Mouse (Mus musculus) heart, embryonic 14.5 days (tissue): ENCODE data around the gene Ctnnd2. TPM values are rescaled to one million over a fixed set of nuclear protein-coding genes. Genes with fewer than 3 reads are reported as not detected.

ENCODE experiments used
- ATAC-seq: fragments of 200-750 bp; cut with Nextera tagmentation; 2 replicates; pipeline ENCODE4 v1.8.0; 2017; ENCODE audit warnings: low read depth, moderate TSS enrichment; ENCODE audit not compliant: insufficient number of reproducible peaks, insufficient read depth, low FRiP score
- H3K27ac ChIP-seq, 2 experiments: fragments of 200-500 bp in 1 of 2; fragments of 300-500 bp in 1 of 2; sonication (generic) in 1 of 2; replicated peaks in 1 of 2; 2 replicates each; pipeline ENCODE4 v1.5.1; 2012 to 2014; ENCODE audit warnings: low read depth in 2 of 2, low read length in 2 of 2, control low read depth in 1 of 2, mild to moderate bottlenecking in 1 of 2, mixed read lengths in 1 of 2; ENCODE audit not compliant: control insufficient read depth in 1 of 2, insufficient read depth in 1 of 2
- H3K27me3 ChIP-seq: fragments of 300-500 bp; sonication (generic); 2 replicates; pipeline ENCODE4 v1.6.1; 2014; ENCODE audit warnings: mild to moderate bottlenecking, low read length, control low read depth; ENCODE audit not compliant: control insufficient read depth, insufficient read depth
- H3K36me3 ChIP-seq: fragments of 300-500 bp; sonication (generic); 2 replicates; pipeline ENCODE4 v1.6.1; 2014; ENCODE audit warnings: mild to moderate bottlenecking, control low read depth, low read length, mixed read lengths; ENCODE audit not compliant: control insufficient read depth, insufficient read depth
- H3K4me1 ChIP-seq, 2 experiments: fragments of 200-500 bp in 1 of 2; fragments of 300-500 bp in 1 of 2; sonication (generic) in 1 of 2; 2 replicates each; pipeline ENCODE4 v1.6.1; 2012 to 2014; ENCODE audit warnings: low read length in 2 of 2, control low read depth in 1 of 2, mixed read lengths in 1 of 2; ENCODE audit not compliant: control insufficient read depth in 2 of 2, insufficient read depth in 2 of 2
- H3K4me2 ChIP-seq: fragments of 300-500 bp; sonication (generic); 2 replicates; pipeline ENCODE4 v1.6.1; 2014; ENCODE audit warnings: mild to moderate bottlenecking, low read length
- H3K4me3 ChIP-seq, 2 experiments: fragments of 200-500 bp in 1 of 2; fragments of 300-500 bp in 1 of 2; sonication (generic) in 1 of 2; 2 replicates each; pipeline ENCODE4 v1.5.1; 2012 to 2014; ENCODE audit warnings: low read length in 2 of 2, mild to moderate bottlenecking in 2 of 2, control low read depth in 1 of 2, low read depth in 1 of 2, moderate library complexity in 1 of 2; ENCODE audit not compliant: control insufficient read depth in 1 of 2, insufficient read depth in 1 of 2
- H3K9ac ChIP-seq: fragments of 300-500 bp; sonication (generic); 2 replicates; pipeline ENCODE4 v1.6.1; 2014; ENCODE audit warnings: mild to moderate bottlenecking, low read length
- H3K9me3 ChIP-seq: fragments of 300-500 bp; sonication (generic); 2 replicates; pipeline ENCODE4 v1.6.1; 2016; ENCODE audit warnings: low read length, control low read depth; ENCODE audit not compliant: control insufficient read depth
- WGBS: fragments of 180-500 bp; shearing (Covaris S2); extraction: QIAGEN DNeasy Blood & Tissue Kit; methylation state at CpG from one replicate; pipeline ENCODE4 v1.1.7; 2014; 5-methylcytosine and 5-hydroxymethylcytosine counted together
- polyA plus RNA-seq: library from polyadenylated mRNA; unstranded; fragments of >200 nt; fragmentation: Nextera tagmentation; extraction: Ambion mirVana; gene quantifications from 2 replicates; pipeline ENCODE4 v1.2.1, GENCODE M21; 2014

Gene Ctnnd2
- polyA plus RNA-seq, 1 experiment from 2014 or later, result 0.61 TPM

DNA sequence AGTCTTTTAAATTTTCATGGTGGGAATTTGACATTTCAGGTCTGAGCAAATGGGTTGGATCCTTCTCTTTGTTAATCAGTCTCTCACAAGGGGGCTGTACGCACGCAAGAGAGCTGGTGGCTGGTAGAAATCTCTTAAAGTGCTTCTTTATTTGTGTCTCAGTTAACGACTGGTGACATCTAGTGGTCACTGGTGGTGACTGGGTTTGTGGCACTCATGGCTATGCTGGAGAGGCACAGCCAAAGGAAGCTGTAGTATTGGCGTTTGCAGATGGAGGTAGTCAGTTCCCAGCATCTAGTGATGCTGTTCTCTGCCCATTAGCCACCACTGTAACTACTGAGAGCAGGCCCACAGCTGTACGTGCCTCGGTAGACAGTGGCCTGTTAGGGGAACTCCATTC lies 568.3 kb downstream of the Ctnnd2 start:
- H3K9me3 ChIP-seq, result no peaks in the 10 kb centered on the region
- no peak overlapping the region for H3K4me3 ChIP-seq
- no peaks in the 10 kb centered on the region for H3K36me3 ChIP-seq
- H3K4me1 ChIP-seq, result no peaks in the 10 kb centered on the region
- no peak for ATAC-seq
- H3K27ac ChIP-seq, result no peak overlapping the region
- no peak overlapping the region for H3K9ac ChIP-seq
- no peak overlapping the region for H3K4me2 ChIP-seq
- 16% methylated on average over 6 of the region's 6 CpGs for WGBS
- H3K27me3 ChIP-seq, result no peaks in the 10 kb centered on the region

- Histone ChIP-seq H3K4me1 (no peaks in the 10 kb centered on the region), H3K27ac (no peak overlapping the region), H3K27me3 (no peaks in the 10 kb centered on the region), H3K4me2 (no peak overlapping the region), H3K4me3 (no peak overlapping the region), H3K9ac (no peak overlapping the region), H3K9me3 (no peaks in the 10 kb centered on the region), H3K36me3 (no peaks in the 10 kb centered on the region)
- WGBS, result 69% methylated on average over 2 of the region's 2 CpGs
- no peak for ATAC-seq
These were observed 585.6 kb downstream of the Ctnnd2 start for GRCm38 (mm10) chr15:30757991-30758390.

- Histone ChIP-seq H3K4me1 (no peaks in the 10 kb centered on the region), H3K9me3 (no peaks in the 10 kb centered on the region), H3K27me3 (no peaks in the 10 kb centered on the region), H3K27ac (no peak overlapping the region), H3K9ac (no peak overlapping the region), H3K36me3 (no peaks in the 10 kb centered on the region), H3K4me3 (no peak overlapping the region), H3K4me2 (no peak overlapping the region)
- 78% methylated on average over 5 of the region's 5 CpGs for WGBS
- no peak for ATAC-seq
These were observed 589.8 kb downstream of the Ctnnd2 start for GRCm38 (mm10) chr15:30762211-30762610.

GRCm38 (mm10) chr15:30762695-30763285 lies 590.4 kb downstream of the Ctnnd2 start:
- WGBS, result 72% methylated on average over 1 of the region's 1 CpGs
- Histone ChIP-seq H3K9ac (no peak overlapping the region), H3K27me3 (no peaks in the 10 kb centered on the region), H3K4me3 (no peak overlapping the region), H3K36me3 (no peaks in the 10 kb centered on the region), H3K4me1 (no peaks in the 10 kb centered on the region), H3K9me3 (no peaks in the 10 kb centered on the region), H3K27ac (no peak overlapping the region), H3K4me2 (no peak overlapping the region)
- ATAC-seq, result no peak

- Histone ChIP-seq H3K4me2 (no peak overlapping the region), H3K27me3 (no peaks in the 10 kb centered on the region), H3K27ac (no peak overlapping the region), H3K9ac (no peak overlapping the region), H3K9me3 (no peaks in the 10 kb centered on the region), H3K36me3 (no peaks in the 10 kb centered on the region), H3K4me1 (no peaks in the 10 kb centered on the region), H3K4me3 (no peak overlapping the region)
- ATAC-seq, result no peak
- 80% methylated on average over 7 of the region's 7 CpGs for WGBS
These were observed 604.5 kb downstream of the Ctnnd2 start for GRCm38 (mm10) chr15:30776931-30777330.

GRCm38 (mm10) chr15:30777801-30778200 lies 605.4 kb downstream of the Ctnnd2 start:
- H3K27ac ChIP-seq, result no peak overlapping the region
- ATAC-seq, result no peak
- no peaks in the 10 kb centered on the region for H3K9me3 ChIP-seq
- no peaks in the 10 kb centered on the region for H3K27me3 ChIP-seq
- no peak overlapping the region for H3K4me2 ChIP-seq
- no peaks in the 10 kb centered on the region for H3K36me3 ChIP-seq
- H3K4me1 ChIP-seq, result no peaks in the 10 kb centered on the region
- no peak overlapping the region for H3K9ac ChIP-seq
- WGBS, result 88% methylated on average over 5 of the region's 5 CpGs
- H3K4me3 ChIP-seq, result no peak overlapping the region

DNA sequence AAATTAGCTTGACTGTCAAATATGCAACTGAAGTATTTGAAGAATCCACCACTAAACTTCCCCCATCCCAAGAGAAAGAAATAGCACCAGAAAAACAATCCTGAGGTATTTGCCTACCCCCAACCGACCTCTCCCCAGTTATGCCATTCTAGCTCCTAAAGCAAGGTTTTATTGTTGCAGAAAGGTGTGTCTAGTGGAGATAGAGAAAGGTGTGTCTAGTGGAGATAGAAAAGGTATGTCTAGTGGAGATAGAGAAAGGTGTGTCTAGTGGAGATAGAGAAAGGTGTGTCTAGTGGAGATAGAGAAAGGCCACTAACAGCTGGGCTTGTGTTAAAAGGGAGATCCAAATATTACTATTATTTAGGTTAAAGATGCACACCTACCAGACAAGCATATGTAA lies 607.5 kb downstream of the Ctnnd2 start:
- no peak for ATAC-seq
- no peak overlapping the region for H3K9ac ChIP-seq
- no peaks in the 10 kb centered on the region for H3K27me3 ChIP-seq
- WGBS, result 67% methylated on average over 1 of the region's 1 CpGs
- no peaks in the 10 kb centered on the region for H3K4me1 ChIP-seq
- H3K27ac ChIP-seq, result no peak overlapping the region
- no peak overlapping the region for H3K4me2 ChIP-seq
- no peaks in the 10 kb centered on the region for H3K36me3 ChIP-seq
- no peak overlapping the region for H3K4me3 ChIP-seq
- no peaks in the 10 kb centered on the region for H3K9me3 ChIP-seq

- H3K27ac ChIP-seq, result no peak overlapping the region
- ATAC-seq, result no peak
- no peaks in the 10 kb centered on the region for H3K27me3 ChIP-seq
- H3K36me3 ChIP-seq, result no peaks in the 10 kb centered on the region
- H3K4me2 ChIP-seq, result no peak overlapping the region
- H3K9ac ChIP-seq, result no peak overlapping the region
- no peaks in the 10 kb centered on the region for H3K9me3 ChIP-seq
- H3K4me3 ChIP-seq, result no peak overlapping the region
- no peaks in the 10 kb centered on the region for H3K4me1 ChIP-seq
These were observed 608.6 kb downstream of the Ctnnd2 start for GRCm38 (mm10) chr15:30780977-30781376.
